Mouse (Mus musculus) retina, embryonic 14.5 days (tissue): ENCODE results near the gene P3h2.

Source experiments
- DNase-seq: peaks from one replicate; pipeline ENCODE4 v3.0.0-alpha.2; 2015; ENCODE audit warnings: low spot score

P3h2 gene

GRCm38 (mm10) chr16:25983635-25984034, 121.9 kb downstream of the P3h2 start:
- DNase-seq: peak; percentile 49

DNA sequence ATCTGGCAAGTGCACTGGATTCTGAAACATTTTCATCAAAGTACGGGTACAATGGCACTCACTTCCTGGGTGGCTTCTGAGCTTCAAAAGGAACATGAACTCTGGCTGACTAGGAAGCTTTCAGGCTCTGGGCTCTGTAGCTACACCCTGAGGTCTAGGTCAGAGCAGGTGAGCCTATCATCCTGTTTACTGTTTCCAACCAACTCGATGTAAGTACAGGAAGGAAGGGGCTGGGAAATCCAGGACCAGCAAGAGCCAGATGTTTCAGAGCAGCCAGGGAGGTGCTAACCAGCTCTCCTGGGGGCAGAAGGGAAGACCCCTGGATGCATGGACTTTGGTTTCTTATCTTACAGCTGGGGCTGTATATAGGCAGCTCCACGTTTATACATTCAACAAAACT, 126.5 kb downstream of the P3h2 start:
- DNase-seq: no peak

GRCm38 (mm10) chr16:25977210-25977609, 128.4 kb downstream of the P3h2 start:
- no peak for DNase-seq

DNA sequence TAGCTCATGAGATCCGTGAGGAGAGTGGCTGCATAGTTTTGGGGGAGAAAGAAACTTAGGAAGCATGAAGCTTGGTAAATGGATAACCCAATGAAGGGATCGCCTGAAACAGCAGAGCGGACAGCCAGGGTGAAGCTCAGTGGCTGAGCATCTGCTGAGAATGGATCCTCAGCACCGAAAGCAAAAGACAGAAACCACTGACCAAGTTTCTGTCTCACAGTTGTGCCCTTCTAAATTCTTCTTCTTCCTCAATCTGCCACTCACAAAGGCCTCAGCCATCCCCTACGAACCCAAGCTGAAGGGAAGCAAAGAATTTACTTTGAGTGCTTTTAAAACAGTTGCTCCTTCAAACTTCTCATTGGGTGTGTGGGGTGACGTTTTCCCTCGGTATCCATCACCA, 134.3 kb downstream of the P3h2 start:
- no peak for DNase-seq

GRCm38 (mm10) chr16:25970720-25971119, 134.9 kb downstream of the P3h2 start:
- no peak for DNase-seq

DNA sequence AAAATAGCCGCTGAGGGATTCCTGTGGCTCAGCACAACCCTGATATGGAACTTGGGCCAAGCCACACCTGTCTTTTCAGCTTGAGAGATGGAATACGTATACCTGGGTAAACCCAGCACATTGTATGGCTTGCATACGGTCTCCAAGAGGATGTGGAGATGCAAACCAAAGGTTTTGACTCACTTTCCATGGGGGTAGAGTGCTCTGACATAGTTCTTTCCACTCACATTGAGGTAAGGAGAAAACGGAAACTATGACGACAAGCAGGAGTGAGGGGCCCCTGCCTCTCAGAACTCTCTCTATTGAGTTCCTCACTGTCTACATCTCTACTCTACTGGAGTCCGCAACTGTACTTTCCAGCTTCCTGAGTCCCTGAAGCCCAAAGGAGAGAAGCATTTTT, 135.4 kb downstream of the P3h2 start:
- DNase-seq: no peak

- DNase-seq: peak; percentile 87
Observed at GRCm38 (mm10) chr16:25967297-25967696, 138.3 kb downstream of the P3h2 start.

DNA sequence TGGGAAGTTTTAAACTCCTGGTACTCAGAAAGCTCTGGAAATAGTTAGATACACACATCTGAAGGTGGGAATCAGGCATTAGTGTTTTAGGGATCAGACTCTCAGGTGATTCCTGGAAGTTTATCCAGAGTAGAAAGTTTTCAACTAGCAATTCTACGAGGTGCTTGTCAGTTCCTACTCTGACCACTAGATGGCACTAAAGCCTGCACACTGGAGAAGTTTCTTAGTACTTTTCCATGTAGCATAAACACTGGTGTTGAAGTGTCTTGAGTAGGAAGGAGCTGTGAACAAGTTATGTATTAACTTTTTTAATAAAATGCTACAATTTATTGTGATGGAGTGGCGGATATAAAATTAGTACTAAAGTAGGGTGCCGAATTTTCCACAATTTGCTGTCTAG, 141.7 kb downstream of the P3h2 start:
- DNase-seq: peak; percentile 86

DNA sequence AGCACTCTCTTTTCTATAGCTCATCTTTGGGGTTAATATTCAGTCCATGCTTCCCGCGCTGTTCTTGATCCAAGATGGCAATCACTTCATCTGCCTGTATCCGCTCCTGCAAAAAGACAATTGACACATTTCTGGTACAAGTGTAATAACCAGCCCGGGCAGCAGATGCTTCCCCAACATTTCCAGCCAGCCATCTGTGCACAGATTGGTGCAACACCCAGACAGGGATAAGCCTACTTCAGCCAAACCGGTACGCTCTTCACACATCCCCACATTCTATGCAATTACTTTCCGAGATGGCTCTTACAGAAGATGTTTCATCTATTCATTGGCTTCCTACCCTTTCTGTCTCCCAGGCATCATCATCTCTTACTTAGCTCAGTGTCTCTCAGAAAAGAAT, 145.2 kb downstream of the P3h2 start:
- no peak for DNase-seq

- DNase-seq: no peak
Observed at GRCm38 (mm10) chr16:25959929-25960328, 145.7 kb downstream of the P3h2 start.

DNA sequence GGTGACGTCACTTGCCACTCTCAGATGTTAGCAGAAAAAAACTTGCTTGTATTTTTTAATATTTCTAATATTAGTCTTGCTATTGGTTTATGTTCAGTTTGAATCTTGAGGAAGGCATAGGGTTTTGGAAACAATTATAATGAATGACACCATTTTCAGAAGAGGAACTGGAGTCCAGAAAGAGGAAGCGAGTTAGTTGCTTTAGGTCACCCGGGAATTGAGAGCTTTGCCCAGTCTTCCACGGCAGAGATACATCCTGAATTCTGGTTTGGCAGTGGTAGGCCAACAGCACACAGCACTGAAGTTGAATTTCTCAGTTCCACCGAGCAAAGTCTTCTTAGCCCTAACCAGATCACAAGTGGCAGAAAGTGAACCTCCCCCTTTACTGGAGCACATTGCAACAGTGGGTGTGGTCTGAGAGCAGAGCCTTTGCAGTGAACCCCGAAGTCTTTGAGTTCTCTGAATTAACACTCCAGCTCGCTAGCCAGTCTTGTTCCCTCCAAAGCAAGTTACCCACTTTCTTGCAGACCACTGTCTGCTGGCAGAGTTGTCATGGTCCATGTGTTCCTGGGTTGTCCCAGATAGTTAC, 146.8 kb downstream of the P3h2 start:
- no peak for DNase-seq

GRCm38 (mm10) chr16:25958213-25958612, 147.4 kb downstream of the P3h2 start:
- no peak for DNase-seq

DNA sequence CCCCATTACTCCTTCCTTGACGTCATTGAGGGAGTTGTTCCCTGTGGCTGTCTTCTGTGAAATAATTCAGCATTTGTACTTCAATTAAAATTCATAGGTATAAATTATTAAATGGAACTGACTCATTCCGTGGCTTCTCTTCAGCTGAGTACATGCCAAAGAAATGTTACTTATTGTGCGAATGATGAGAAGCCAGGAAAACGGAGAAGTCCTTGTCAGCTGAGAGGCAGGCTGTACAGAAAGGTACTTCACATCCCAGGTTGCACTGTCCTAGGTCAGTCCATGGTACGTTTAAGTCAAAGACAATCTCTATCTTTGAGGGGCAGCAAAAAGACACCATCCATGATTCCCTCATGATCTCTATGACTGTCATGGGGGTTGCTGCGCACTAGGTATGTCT, 148.8 kb downstream of the P3h2 start:
- no peak for DNase-seq

GRCm38 (mm10) chr16:25954614-25955013, 151.0 kb downstream of the P3h2 start:
- DNase-seq: no peak

DNA sequence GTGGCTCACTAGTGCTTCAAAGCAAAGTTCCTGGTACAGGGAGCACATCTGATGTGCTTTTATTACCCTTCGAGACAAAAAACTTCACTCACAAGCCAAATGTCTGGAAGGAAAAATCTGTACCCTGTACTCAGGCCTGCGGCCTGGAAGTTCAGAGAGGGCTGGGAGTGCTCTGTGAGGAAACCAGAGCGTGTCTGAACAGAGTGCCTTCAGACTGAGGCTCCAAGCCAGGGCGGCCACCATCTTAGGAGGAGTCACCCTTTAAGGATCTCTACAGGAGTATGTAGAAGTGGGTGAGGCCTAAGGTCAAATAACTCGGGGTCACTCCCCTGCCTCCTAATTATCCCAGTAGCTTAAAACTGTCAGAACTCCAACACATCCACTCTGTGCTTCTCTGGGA, 152.2 kb downstream of the P3h2 start:
- no peak for DNase-seq

GRCm38 (mm10) chr16:25952005-25952404, 153.6 kb downstream of the P3h2 start:
- peak; percentile 44 for DNase-seq

- DNase-seq: no peak
Observed at GRCm38 (mm10) chr16:25948067-25948466, 157.5 kb downstream of the P3h2 start.

GRCm38 (mm10) chr16:25945151-25945955, 160.2 kb downstream of the P3h2 start:
- no peak for DNase-seq

- DNase-seq: no peak
Observed at GRCm38 (mm10) chr16:25942261-25942660, 163.3 kb downstream of the P3h2 start.

DNA sequence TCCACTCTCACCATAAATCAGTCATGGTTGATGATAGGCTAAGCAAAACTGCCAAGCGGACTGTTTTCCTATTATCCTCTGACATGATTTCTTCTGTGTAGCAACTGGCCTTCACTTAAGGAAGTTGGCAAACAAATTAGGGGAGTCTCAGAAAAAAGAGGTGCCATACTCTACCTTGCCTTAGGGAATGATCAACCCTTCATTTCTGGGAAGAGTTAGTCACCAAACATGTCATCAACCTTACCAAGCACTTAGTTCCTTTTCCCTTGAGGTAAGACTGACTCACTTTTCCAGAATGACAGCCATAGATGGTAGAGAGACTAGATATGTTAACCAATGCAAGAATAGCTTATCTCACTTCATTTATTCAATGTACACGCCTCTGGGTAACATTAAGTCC, 171.4 kb downstream of the P3h2 start:
- no peak for DNase-seq

DNA sequence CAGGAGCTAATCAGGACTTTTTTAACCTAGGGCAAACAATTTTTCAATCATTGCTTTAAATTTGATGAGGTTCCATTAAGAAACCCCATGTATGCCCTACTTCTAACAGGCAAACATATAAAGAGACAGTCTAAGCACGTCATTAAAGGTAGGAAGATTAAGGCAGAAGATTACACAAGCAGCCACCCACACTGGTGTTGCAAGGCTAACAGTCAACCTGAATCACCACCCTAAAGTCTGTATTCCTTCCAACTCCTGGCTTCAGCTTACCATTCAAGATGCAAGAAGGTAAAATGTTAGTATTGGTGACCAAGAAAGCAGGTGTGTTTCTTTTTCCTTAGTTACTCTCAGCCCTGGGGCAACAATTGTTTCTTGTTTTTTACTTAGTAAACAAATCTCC, 193.4 kb downstream of the P3h2 start:
- no peak for DNase-seq
